ENCODE assay signal across 15 mouse cellular contexts in the genomic region with DNA sequence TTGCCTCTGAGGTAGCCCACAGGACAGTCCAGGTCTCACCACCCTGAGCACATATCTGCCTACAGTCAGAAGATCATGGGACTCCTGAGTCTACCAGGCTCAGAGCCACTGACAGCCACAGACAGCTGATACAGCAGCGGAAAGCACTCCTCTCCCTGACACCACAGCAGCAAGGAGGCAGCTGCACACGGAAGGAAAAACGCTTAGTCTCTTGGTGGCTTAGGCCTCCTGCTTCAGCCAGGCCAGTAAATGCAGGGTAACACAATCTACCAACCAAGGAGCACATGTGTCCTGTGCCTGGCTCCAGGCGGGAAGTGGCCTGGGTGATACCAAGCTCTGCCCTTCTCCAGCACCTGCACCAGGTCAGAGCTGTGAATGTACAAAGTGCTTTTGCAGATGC.
DNase-seq lines count a peak whose midpoint lies in the region; ATAC-seq lines count a peak whose summit lies in the region.
"Had no signal": no experiment of that assay in that cellular context is flagged by ENCODE, and none has a peak within 500 bp of the region (broad histone marks: within the 10 kb centered on the region; RNA-seq: fewer than 3 reads in every experiment).

No protein-coding gene starts in this region.

- no peaks in the 10 kb centered on the region for H3K27me3 ChIP-seq in kidney, embryonic 14.5 days (ENCODE audit: control insufficient read depth, insufficient read depth, low read length)
- no peaks in the 10 kb centered on the region for H3K27me3 ChIP-seq in limb, embryonic 13.5 days
- H3K27me3 ChIP-seq: hindbrain, embryonic 12.5 days had no signal

- no peak overlapping the region for H3K4me2 ChIP-seq in kidney, embryonic 14.5 days (replicated peaks; ENCODE audit: low read depth, low read length)
- peak overlapping the region; percentile 12; the same call in 1 of the 2 replicates for H3K4me2 ChIP-seq in limb, embryonic 13.5 days (replicated peaks)
- H3K4me2 ChIP-seq: heart, embryonic 11.5 days; hindbrain, embryonic 12.5 days had no signal

- H3K4me3 ChIP-seq in kidney, embryonic 14.5 days (ENCODE audit: low read length), result no peak overlapping the region
- H3K4me3 ChIP-seq in limb, embryonic 13.5 days, result no peak overlapping the region
- H3K4me3 ChIP-seq: hindbrain, embryonic 12.5 days; layer of hippocampus, adult 2 months had no signal

- 37% methylated on average over 4 of the region's 4 CpGs for WGBS in kidney, embryonic 14.5 days
- 27% methylated on average over 4 of the region's 4 CpGs for WGBS in limb, embryonic 13.5 days

- no peak overlapping the region; the same call in 1 of the 2 replicates for H3K9ac ChIP-seq in kidney, embryonic 14.5 days (ENCODE audit: low read depth, low read length)
- no peak overlapping the region for H3K9ac ChIP-seq in limb, embryonic 13.5 days
- H3K9ac ChIP-seq: hindbrain, embryonic 12.5 days had no signal

- H3K9me3 ChIP-seq in kidney, embryonic 14.5 days (ENCODE audit: control insufficient read depth, low read length), result no peaks in the 10 kb centered on the region
- H3K9me3 ChIP-seq in limb, embryonic 13.5 days, result no peaks in the 10 kb centered on the region
- H3K9me3 ChIP-seq: hindbrain, embryonic 12.5 days had no signal

- H3K36me3 ChIP-seq in kidney, embryonic 14.5 days (ENCODE audit: control insufficient read depth, insufficient read depth, low read length), result no peaks in the 10 kb centered on the region; the same call in 1 of the 2 replicates
- no peaks in the 10 kb centered on the region for H3K36me3 ChIP-seq in limb, embryonic 13.5 days
- H3K36me3 ChIP-seq: hindbrain, embryonic 12.5 days had no signal

- ATAC-seq in kidney, embryonic 14.5 days (ENCODE audit: low FRiP score, low TSS enrichment), result no peak
- ATAC-seq in limb, embryonic 13.5 days (ENCODE audit: low FRiP score, low read depth), result peak; percentile 50
- ATAC-seq: intestine, embryonic 16.5 days had no signal

- peaks cover 25% of the 10 kb centered on the region for H3K4me1 ChIP-seq in kidney, embryonic 14.5 days (ENCODE audit: control insufficient read depth, insufficient read depth, low read length)
- peaks cover 65% of the 10 kb centered on the region for H3K4me1 ChIP-seq in limb, embryonic 13.5 days

- H3K27ac ChIP-seq in kidney, embryonic 14.5 days (ENCODE audit: low read depth, low read length), result peak overlapping the region; percentile 39; the same call in 1 of the 2 replicates
- H3K27ac ChIP-seq in limb, embryonic 13.5 days, result peak overlapping the region; percentile 76
- H3K27ac ChIP-seq: hindbrain, embryonic 12.5 days; layer of hippocampus, adult 2 months; macrophage had no signal

- DNase-seq in kidney, postnatal 14 days, result no peak
- peak; percentile 41 for DNase-seq in embryo, embryonic 10.5 days (ENCODE audit: low spot score)
- DNase-seq in embryo, embryonic 11 days, result peak; percentile 37
- DNase-seq in adrenal gland, adult 2 months, result no peak
- no peak for DNase-seq in urinary bladder, postnatal 25 days (ENCODE audit: low spot score)
- DNase-seq: cerebellum, adult 11 months; right cerebral cortex, postnatal 14 days; thymus, adult 2 months had no signal

Comparison
In these comparisons a context has a peak if more than half of its experiments do, and no peak if none do; other contexts are left out.
1. DNase-seq: peak in embryo, embryonic 10.5 days (single experiment) and embryo, embryonic 11 days (single experiment); none in kidney, postnatal 14 days (single experiment), adrenal gland, adult 2 months (single experiment) and urinary bladder, postnatal 25 days (single experiment).